Mouse (Mus musculus) limb, embryonic 13.5 days (tissue): ENCODE data around the gene Fggy. TPM values are rescaled to one million over a fixed set of nuclear protein-coding genes. Genes with fewer than 3 reads are reported as not detected.

Source experiments
- ATAC-seq: fragments of 200-750 bp; cut with Nextera tagmentation; 2 replicates; pipeline ENCODE4 v1.8.0; 2017; ENCODE audit warnings: low read depth, moderate number of reproducible peaks, moderate TSS enrichment; ENCODE audit not compliant: low FRiP score
- H3K27ac ChIP-seq: fragments of 300-500 bp; sonication (generic); 2 replicates; pipeline ENCODE4 v1.5.1; 2015; ENCODE audit warnings: inconsistent platforms, mild to moderate bottlenecking, moderate library complexity
- H3K27me3 ChIP-seq: fragments of 300-500 bp; sonication (generic); 2 replicates; pipeline ENCODE4 v1.6.1; 2015; ENCODE audit warnings: mild to moderate bottlenecking, inconsistent platforms
- H3K36me3 ChIP-seq: fragments of 300-500 bp; sonication (generic); 2 replicates; pipeline ENCODE4 v1.6.1; 2015; ENCODE audit warnings: inconsistent platforms, mild to moderate bottlenecking, moderate library complexity
- H3K4me1 ChIP-seq: fragments of 300-500 bp; sonication (generic); 2 replicates; pipeline ENCODE4 v1.6.1; 2015; ENCODE audit warnings: inconsistent platforms
- H3K4me2 ChIP-seq: fragments of 300-500 bp; sonication (generic); replicated peaks from 2 replicates; pipeline ENCODE4 v1.6.1; 2015; ENCODE audit warnings: inconsistent platforms, mild to moderate bottlenecking, moderate library complexity
- H3K4me3 ChIP-seq: fragments of 300-500 bp; sonication (generic); 2 replicates; pipeline ENCODE4 v1.5.1; 2015; ENCODE audit warnings: moderate library complexity, mild to moderate bottlenecking, inconsistent platforms
- H3K9ac ChIP-seq: fragments of 300-500 bp; sonication (generic); 2 replicates; pipeline ENCODE4 v1.6.1; 2015; ENCODE audit warnings: mild to moderate bottlenecking, inconsistent platforms
- H3K9me3 ChIP-seq: fragments of 300-500 bp; sonication (generic); 2 replicates; pipeline ENCODE4 v1.6.1; 2016; ENCODE audit warnings: inconsistent platforms
- WGBS: fragments of 180-500 bp; shearing (Covaris S2); methylation state at CpG from one replicate; pipeline ENCODE4 v1.1.7; 2015; 5-methylcytosine and 5-hydroxymethylcytosine counted together
- polyA plus RNA-seq: library from polyadenylated mRNA; unstranded; fragments of >200 nt; fragmentation: Nextera tagmentation; extraction: Ambion mirVana; gene quantifications from 2 replicates; pipeline ENCODE4 v1.2.1, GENCODE M21; 2015

Gene Fggy
- polyA plus RNA-seq, 1 experiment from 2014 or later = 8.3 TPM

GRCm38 (mm10) chr4:95877436-95877835, 320.1 kb downstream of the Fggy start:
- WGBS = 84% methylated on average over 4 of the region's 4 CpGs
- no peak for ATAC-seq

GRCm38 (mm10) chr4:95881751-95882350, 324.5 kb downstream of the Fggy start:
- 42% methylated on average over 4 of the region's 4 CpGs for WGBS
- ATAC-seq = no peak
- Histone ChIP-seq H3K9me3 (no peaks in the 10 kb centered on the region), H3K27me3 (no peaks in the 10 kb centered on the region), H3K27ac (no peak overlapping the region), H3K9ac (no peak overlapping the region), H3K4me2 (no peak overlapping the region), H3K4me3 (no peak overlapping the region), H3K36me3 (no peaks in the 10 kb centered on the region), H3K4me1 (peaks cover 43% of the 10 kb centered on the region)

More at GRCm38 (mm10) chr4:95877436-95877835, 320.1 kb downstream of the Fggy start:
- Histone ChIP-seq H3K27me3 (no peaks in the 10 kb centered on the region), H3K27ac (no peak overlapping the region), H3K4me1 (peaks cover 26% of the 10 kb centered on the region), H3K9me3 (no peaks in the 10 kb centered on the region), H3K4me2 (no peak overlapping the region), H3K36me3 (no peaks in the 10 kb centered on the region), H3K9ac (no peak overlapping the region), H3K4me3 (no peak overlapping the region)

- peak; percentile 91 for ATAC-seq
- Histone ChIP-seq H3K27me3 (no peaks in the 10 kb centered on the region), H3K4me3 (no peak overlapping the region), H3K4me1 (peaks cover 41% of the 10 kb centered on the region), H3K4me2 (no peak overlapping the region), H3K36me3 (no peaks in the 10 kb centered on the region), H3K9ac (no peak overlapping the region), H3K27ac (0 out of 2 replicates have a peak overlapping the region, but pooled peaks have one; percentile 52), H3K9me3 (no peaks in the 10 kb centered on the region)
- 63% methylated on average over 4 of the region's 4 CpGs for WGBS
Measured at GRCm38 (mm10) chr4:95884184-95885145, 327.2 kb downstream of the Fggy start.

GRCm38 (mm10) chr4:95895199-95895754, 338.0 kb downstream of the Fggy start:
- Histone ChIP-seq H3K4me1 (peaks cover 43% of the 10 kb centered on the region), H3K4me3 (no peak overlapping the region), H3K27ac (no peak overlapping the region), H3K36me3 (no peaks in the 10 kb centered on the region), H3K27me3 (no peaks in the 10 kb centered on the region), H3K9me3 (no peaks in the 10 kb centered on the region), H3K4me2 (no peak overlapping the region), H3K9ac (no peak overlapping the region)
- 82% methylated on average over 2 of the region's 2 CpGs for WGBS
- no peak for ATAC-seq

- peaks cover 56% of the 10 kb centered on the region for H3K4me1 ChIP-seq
- no peak overlapping the region for H3K9ac ChIP-seq
- 17% methylated on average over 5 of the region's 5 CpGs for WGBS
- peak overlapping the region; percentile 78; the same call in 1 of the 2 replicates for H3K27ac ChIP-seq
- no peaks in the 10 kb centered on the region for H3K36me3 ChIP-seq
- H3K27me3 ChIP-seq = no peaks in the 10 kb centered on the region
- no peaks in the 10 kb centered on the region for H3K9me3 ChIP-seq
- H3K4me3 ChIP-seq = no peak overlapping the region
- ATAC-seq = 0 out of 2 replicates have a peak, but pooled peaks have one; percentile 21
- H3K4me2 ChIP-seq = no peak overlapping the region
Measured at GRCm38 (mm10) chr4:95896571-95896970, 339.3 kb downstream of the Fggy start.

- ATAC-seq = no peak
- Histone ChIP-seq H3K4me2 (no peak overlapping the region), H3K9me3 (no peaks in the 10 kb centered on the region), H3K9ac (no peak overlapping the region), H3K4me3 (no peak overlapping the region), H3K36me3 (no peaks in the 10 kb centered on the region), H3K27me3 (no peaks in the 10 kb centered on the region), H3K4me1 (peaks cover 57% of the 10 kb centered on the region), H3K27ac (peak overlapping the region; percentile 78; the same call in 1 of the 2 replicates)
- WGBS = 30% methylated on average over 7 of the region's 7 CpGs
Measured at GRCm38 (mm10) chr4:95897236-95897874, 340.0 kb downstream of the Fggy start.

GRCm38 (mm10) chr4:95898714-95899113, 341.4 kb downstream of the Fggy start:
- WGBS = 20% methylated on average over 6 of the region's 6 CpGs
- no peak overlapping the region for H3K9ac ChIP-seq
- H3K9me3 ChIP-seq = no peaks in the 10 kb centered on the region
- H3K36me3 ChIP-seq = no peaks in the 10 kb centered on the region
- H3K4me1 ChIP-seq = peaks cover 57% of the 10 kb centered on the region
- H3K27ac ChIP-seq = no peak overlapping the region
- H3K27me3 ChIP-seq = no peaks in the 10 kb centered on the region
- H3K4me3 ChIP-seq = no peak overlapping the region
- ATAC-seq = 0 out of 2 replicates have a peak, but pooled peaks have one; percentile 17
- H3K4me2 ChIP-seq = no peak overlapping the region

- H3K27me3 ChIP-seq = no peaks in the 10 kb centered on the region
- 39% methylated on average over 4 of the region's 4 CpGs for WGBS
- peak overlapping the region; percentile 13; the same call in 1 of the 2 replicates for H3K9ac ChIP-seq
- peaks cover 57% of the 10 kb centered on the region for H3K4me1 ChIP-seq
- peak overlapping the region; percentile 86 for H3K27ac ChIP-seq
- H3K4me2 ChIP-seq = peak overlapping the region; percentile 10
- no peaks in the 10 kb centered on the region for H3K36me3 ChIP-seq
- H3K9me3 ChIP-seq = no peaks in the 10 kb centered on the region
- H3K4me3 ChIP-seq = no peak overlapping the region
- ATAC-seq = peak; percentile 43
Measured at GRCm38 (mm10) chr4:95899926-95900712, 342.8 kb downstream of the Fggy start.

- Histone ChIP-seq H3K4me2 (peak overlapping the region; percentile 10), H3K4me3 (no peak overlapping the region), H3K4me1 (peaks cover 57% of the 10 kb centered on the region), H3K9me3 (no peaks in the 10 kb centered on the region), H3K27me3 (no peaks in the 10 kb centered on the region), H3K27ac (peak overlapping the region; percentile 86), H3K9ac (no peak overlapping the region), H3K36me3 (no peaks in the 10 kb centered on the region)
- ATAC-seq = peak; percentile 79
- WGBS = 5% methylated on average over 1 of the region's 1 CpGs
Measured at GRCm38 (mm10) chr4:95900815-95901214, 343.5 kb downstream of the Fggy start.

GRCm38 (mm10) chr4:95906141-95906540, 348.8 kb downstream of the Fggy start:
- ATAC-seq = no peak
- H3K9ac ChIP-seq = no peak overlapping the region
- H3K36me3 ChIP-seq = no peaks in the 10 kb centered on the region
- no peak overlapping the region for H3K4me3 ChIP-seq
- no peak overlapping the region for H3K27ac ChIP-seq
- H3K4me2 ChIP-seq = no peak overlapping the region
- peaks cover 5% of the 10 kb centered on the region for H3K4me1 ChIP-seq
- H3K9me3 ChIP-seq = 0 out of 2 replicates have a peak, but pooled peaks cover 3% of the 10 kb centered on the region
- no peaks in the 10 kb centered on the region for H3K27me3 ChIP-seq
